Mouse (Mus musculus) thymus, postnatal 4 days (tissue): ENCODE data around the gene Izumo1r.

Experiments used
- DNase-seq: peaks from one replicate; pipeline ENCODE4 v3.0.0; 2021

Izumo1r gene

GRCm38 (mm10) chr9:14903581-14904378, at the start of gene Izumo1r:
TSS of gene Izumo1r (minus strand) at chr9:14903949.
- DNase-seq: peak; percentile 74

GRCm38 (mm10) chr9:14951072-14951471, 47.3 kb upstream of the Izumo1r start:
- no peak for DNase-seq

GRCm38 (mm10) chr9:14948843-14949242, 45.1 kb upstream of the Izumo1r start:
- no peak for DNase-seq

GRCm38 (mm10) chr9:14946677-14947076, 42.9 kb upstream of the Izumo1r start:
- no peak for DNase-seq

GRCm38 (mm10) chr9:14945919-14946318, 42.2 kb upstream of the Izumo1r start:
- DNase-seq: no peak

- DNase-seq: no peak
These were observed 38.5 kb upstream of the Izumo1r start for GRCm38 (mm10) chr9:14942143-14942720.

GRCm38 (mm10) chr9:14939610-14940009, 35.9 kb upstream of the Izumo1r start:
- DNase-seq: no peak

- no peak for DNase-seq
These were observed 33.6 kb upstream of the Izumo1r start for GRCm38 (mm10) chr9:14937308-14937707.

- DNase-seq: no peak
These were observed 31.1 kb upstream of the Izumo1r start for GRCm38 (mm10) chr9:14934851-14935250.

- no peak for DNase-seq
These were observed 28.2 kb upstream of the Izumo1r start for GRCm38 (mm10) chr9:14931943-14932342.

GRCm38 (mm10) chr9:14931211-14931610, 27.5 kb upstream of the Izumo1r start:
- DNase-seq: no peak

GRCm38 (mm10) chr9:14926593-14926992, 22.8 kb upstream of the Izumo1r start:
- DNase-seq: peak; percentile 54

GRCm38 (mm10) chr9:14923625-14924024, 19.9 kb upstream of the Izumo1r start:
- DNase-seq: no peak

GRCm38 (mm10) chr9:14921971-14922560, 18.3 kb upstream of the Izumo1r start:
- DNase-seq: no peak

GRCm38 (mm10) chr9:14921254-14921653, 17.5 kb upstream of the Izumo1r start:
- DNase-seq: no peak

GRCm38 (mm10) chr9:14920608-14921007, 16.9 kb upstream of the Izumo1r start:
- no peak for DNase-seq

- DNase-seq: no peak
These were observed 15.3 kb upstream of the Izumo1r start for GRCm38 (mm10) chr9:14918825-14919668.

- no peak for DNase-seq
These were observed 13.9 kb upstream of the Izumo1r start for GRCm38 (mm10) chr9:14917661-14918060.

- no peak for DNase-seq
These were observed 8.3 kb upstream of the Izumo1r start for GRCm38 (mm10) chr9:14912037-14912436.

GRCm38 (mm10) chr9:14909981-14910380, 6.2 kb upstream of the Izumo1r start:
- DNase-seq: peak; percentile 10

GRCm38 (mm10) chr9:14907816-14908415, 4.2 kb upstream of the Izumo1r start:
- peak; percentile 28 for DNase-seq

- no peak for DNase-seq
These were observed 2.2 kb upstream of the Izumo1r start for GRCm38 (mm10) chr9:14905956-14906355.
